Mouse (Mus musculus) inflammation-experienced regulatory T-cells, adult 6 months (primary cell): Measurements from ENCODE around the gene Xdh. TPM values are rescaled to one million over a fixed set of nuclear protein-coding genes. Genes with fewer than 3 reads are reported as not detected.

Experiments used
- ATAC-seq: one replicate; pipeline ENCODE4 v1.8.0; 2017
- polyA plus RNA-seq, 3 experiments: library from polyadenylated mRNA; unstranded; fragments of 100-300 nt; shearing (Covaris generic); gene quantifications; one replicate each; pipeline ENCODE4 v1.2.1; 2017

Xdh gene
- 10 to 100 TPM; 15.8 to 38.5 (median 37.1) TPM for polyA plus RNA-seq

DNA sequence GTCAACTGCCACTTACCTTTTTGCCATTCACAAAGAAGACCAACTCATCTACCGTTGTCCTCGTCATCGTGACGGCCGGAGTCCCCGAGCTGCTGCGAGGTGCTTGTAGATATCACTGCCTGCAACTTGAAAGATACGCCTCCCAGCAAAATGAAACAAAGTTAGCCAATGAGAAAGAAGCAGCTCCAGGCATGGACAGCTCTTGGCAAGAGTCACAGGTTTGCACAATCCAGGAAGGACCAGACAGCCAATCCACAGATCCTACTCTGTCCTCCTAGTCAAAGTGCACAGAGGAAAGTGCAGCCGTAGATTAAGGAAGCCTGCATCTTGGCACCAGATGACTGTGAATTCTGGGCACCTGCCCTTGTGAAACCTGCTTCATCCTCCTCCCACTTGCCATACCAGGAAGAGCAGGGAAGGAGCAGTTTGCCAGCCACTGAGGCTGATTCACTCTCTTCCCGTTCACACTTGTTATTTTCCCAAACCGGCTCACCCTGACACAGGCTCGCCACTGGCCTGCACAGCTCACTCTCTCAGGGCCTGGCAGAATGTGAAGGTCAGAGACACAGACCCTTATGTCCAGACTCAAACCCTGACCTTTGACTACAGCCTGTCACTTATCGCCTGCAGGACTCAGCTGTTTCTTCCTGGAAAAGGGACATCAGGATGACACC, at the start of gene Xdh:
Gene Xdh (minus strand): TSS at position 135 of the 674 bp plus-strand sequence.
- peak; percentile 40 for ATAC-seq

DNA sequence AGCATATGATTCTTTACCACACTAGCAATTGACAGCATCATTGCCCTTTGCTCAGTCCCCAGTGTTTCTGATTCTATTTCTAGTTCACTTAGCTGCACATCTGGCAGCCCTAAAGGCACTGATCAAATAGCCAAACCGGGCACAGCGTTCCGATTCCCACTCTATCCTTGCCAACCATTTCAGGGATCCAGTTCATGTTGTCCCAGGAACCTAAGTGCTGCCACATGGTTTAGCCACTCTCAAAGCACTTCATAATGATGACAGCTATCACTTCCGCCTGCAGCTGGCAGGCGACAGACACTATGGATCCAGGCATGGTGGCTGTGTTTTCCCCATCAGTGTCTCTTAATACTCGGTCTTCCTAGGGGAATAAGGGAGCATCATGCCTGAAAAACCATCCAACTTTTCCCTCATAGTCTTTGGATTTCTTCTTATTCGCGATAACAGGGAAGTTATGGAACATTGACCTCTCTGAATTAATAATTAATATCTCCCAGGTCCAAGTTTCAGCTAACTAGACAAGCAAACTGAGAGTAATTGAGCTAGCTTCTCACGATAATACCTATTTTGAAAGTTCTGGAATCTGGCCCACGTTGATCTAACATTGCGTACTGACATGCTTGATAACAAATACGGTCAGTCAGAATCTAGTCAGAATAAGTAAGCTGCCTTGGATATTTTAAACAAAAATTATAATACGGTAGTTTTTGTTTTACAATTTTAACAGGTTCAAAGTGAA, 46.1 kb upstream of the Xdh start:
- no peak for ATAC-seq

DNA sequence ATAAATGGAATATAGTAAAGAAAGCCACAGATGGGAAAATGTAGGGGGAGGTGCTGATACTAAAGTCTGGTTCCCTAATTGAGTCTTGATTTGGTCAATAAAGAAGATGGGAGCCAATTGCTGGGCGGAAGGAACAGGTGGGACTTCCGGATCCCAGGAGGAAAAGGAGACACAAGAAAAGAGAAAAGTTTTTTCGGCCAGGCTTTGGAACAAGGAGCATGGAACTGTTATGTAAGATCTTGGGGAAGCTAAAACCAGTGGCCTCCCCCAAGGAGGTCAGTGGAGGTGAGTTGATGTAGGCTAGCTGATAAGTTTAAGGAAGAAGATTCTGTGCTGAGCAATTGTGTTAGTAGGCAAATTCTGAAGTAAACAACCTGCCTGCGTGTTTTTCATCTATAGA, 41.3 kb upstream of the Xdh start:
- ATAC-seq, result no peak

DNA sequence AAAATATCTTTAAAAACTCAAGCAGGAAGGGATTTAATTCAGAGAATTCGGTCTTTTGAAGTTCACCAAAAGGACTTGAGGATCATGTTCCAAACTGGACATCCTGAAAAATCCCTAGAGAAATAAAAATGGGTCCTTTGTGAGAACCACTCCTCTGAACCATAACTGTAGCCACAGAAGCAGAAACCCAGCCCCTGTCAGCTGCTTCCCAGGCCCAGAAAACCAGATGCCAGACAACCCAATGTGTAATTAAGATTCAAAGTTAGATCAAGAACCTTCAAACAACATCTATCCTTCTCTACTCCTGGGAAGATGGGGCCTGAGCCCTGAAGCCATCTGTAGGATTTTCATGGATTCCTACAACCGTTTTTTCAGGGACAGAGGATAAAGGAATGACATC, 36.6 kb upstream of the Xdh start:
- no peak for ATAC-seq

DNA sequence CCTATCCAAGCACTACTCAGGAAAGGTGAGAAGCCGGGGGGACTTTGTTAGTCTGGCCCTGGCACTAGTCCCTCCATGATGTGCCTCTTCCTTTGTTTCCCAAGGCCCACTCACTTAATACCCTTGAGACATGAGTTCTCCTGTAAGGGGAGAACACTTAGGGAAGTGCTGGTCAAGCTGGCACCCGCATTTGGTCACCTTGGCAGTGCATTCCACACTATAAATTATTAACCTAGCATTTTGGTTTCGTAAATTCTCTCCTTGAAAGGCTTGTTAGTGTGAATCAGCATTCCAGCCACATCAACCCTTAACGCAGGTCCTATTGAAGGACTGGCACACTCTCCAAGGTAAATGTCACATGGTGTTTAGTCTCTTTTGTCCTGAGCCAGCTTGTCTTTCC, 35.9 kb upstream of the Xdh start:
- ATAC-seq, result no peak

DNA sequence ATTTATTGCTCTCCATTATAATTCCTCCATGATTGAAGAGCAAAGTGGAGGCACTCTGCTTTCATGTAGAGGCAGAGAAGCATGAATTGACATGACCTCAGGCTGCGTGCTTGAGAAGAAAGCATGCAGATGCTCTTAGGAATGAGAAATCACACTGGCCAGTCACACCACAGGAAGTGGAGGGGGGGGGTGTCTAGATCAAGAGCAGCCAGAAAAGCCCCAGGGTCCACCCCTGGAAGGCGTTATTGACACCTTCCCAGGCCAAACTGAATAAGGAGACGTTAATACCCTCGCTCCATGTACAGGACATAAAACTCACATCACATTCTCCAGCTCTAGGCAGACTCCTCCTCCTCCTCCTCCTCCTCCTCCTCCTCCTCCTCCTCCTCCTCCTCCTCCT, 34.5 kb upstream of the Xdh start:
- ATAC-seq, result no peak

DNA sequence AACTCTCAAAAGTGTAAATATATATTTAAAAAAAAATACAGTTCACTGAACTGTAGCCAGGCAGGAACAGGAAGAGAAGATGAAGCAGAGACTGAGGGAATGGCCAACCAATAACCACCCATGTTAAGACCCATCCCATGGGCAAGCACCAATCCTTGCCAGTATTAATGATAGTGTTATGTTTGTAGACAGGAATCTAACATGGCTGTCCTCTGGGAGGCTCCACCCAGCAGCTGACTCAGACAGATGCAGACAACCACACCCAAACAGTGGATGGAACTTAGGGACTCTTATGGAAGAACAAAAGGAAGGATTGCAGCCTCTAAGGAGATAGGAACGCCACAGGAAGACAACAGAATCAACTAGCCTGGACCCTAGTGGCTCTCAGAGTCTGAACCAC, 32.9 kb upstream of the Xdh start:
- ATAC-seq, result no peak

DNA sequence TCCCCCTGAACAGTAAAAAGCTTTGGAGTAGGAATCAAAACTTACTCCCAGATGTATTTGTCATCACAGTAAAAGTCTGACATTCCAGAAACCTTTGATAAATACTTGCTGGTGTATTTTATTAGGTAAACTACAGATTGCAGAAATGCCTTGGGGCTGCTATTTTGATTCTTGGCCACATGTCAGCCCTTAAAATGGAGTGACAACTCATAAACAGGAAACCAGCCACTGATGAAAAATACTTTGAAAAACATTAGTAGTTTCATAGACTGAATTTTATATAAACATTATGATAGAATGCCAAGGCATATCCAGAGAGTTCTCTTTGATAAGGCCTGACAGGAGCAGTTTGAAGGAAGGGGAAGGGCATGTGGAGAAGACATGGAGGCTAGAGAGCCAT, 26.1 kb upstream of the Xdh start:
- ATAC-seq, result no peak

DNA sequence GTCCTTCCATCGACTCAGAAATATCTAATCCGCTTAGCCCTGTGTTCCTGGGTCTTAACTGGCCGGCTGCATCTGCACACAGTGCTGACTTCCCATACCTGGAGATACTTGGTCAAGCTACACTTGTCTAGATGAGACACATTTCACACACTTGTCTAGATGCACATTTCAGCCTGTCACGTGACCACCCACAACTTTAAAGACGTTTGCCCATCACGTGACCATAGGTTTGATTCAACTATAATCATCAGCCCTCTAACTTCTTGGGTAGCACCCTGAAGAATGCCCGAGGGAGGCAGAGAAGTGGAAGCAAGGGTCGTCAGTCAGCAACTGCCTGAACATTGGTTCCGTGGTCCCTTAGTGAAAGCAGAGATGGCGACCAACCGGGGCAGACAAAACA, 22.7 kb upstream of the Xdh start:
- no peak for ATAC-seq

DNA sequence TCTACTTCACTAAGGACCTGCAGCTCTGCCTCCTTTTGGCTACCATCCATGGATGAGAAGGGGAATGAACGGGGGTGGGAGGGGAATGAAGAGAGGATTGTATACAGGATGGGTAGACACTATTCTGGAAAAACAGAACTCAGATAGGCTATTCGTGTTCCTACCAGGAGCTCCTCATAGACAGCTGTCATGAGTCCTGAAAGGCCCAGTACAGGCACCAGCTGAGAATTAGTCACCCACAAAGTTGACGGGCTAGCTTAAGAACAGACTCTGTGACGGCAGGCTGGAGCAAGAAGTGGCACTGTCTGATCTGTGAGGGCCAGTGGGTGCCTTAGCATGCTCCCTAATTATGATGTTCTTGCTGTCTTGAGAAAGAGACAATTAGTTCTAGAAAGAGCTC, 21.3 kb upstream of the Xdh start:
- ATAC-seq, result no peak

DNA sequence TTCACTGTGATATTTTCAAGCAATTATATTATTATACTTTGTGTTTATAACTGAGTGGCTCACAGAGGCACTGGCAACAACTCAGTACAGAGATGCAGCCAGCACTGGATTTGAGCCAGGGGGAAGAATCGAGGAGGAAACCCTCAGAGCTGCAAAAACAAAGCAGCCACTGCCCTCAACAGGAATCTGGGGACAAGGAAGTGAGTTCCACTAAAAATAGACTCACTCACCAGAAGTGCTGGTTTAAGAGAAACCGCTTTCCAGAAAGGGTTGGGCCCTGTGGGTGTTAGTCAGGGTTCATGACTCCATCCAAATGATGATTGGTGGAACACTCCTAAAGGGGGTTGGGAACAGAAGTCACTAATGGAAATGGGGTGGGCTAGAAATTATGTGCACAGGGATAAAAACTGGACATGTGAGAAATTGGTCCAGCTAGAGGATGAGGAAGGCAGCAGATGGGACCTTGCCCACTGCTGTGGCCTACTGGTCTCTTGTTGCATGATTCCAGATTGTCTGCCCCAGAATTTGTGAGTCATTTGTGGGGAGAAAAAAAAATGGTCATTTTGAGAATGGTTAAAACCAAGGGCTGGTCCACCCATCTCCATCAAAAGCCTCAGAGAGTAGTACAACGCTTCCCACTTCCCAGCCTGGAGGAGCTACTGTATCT, 20.5 kb upstream of the Xdh start:
- ATAC-seq, result no peak

DNA sequence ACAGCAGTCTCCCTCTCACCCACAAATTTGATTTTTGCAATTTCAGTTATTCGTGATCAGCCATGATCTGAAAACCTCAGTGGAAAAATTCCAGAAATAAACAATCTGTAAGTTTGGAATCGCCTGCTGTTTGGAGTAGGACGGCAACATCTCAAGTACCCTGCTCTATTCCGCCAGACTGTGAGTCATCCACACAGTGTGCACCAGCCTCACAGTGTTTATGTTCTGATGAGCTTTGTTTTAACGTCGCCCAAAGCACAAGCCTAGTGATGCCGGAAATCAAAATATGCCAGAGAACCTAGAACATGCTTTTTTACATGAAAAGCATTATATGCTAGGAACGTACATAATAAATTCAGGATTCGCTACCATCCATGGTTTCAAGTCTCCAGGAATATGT, 14.9 kb upstream of the Xdh start:
- no peak for ATAC-seq

DNA sequence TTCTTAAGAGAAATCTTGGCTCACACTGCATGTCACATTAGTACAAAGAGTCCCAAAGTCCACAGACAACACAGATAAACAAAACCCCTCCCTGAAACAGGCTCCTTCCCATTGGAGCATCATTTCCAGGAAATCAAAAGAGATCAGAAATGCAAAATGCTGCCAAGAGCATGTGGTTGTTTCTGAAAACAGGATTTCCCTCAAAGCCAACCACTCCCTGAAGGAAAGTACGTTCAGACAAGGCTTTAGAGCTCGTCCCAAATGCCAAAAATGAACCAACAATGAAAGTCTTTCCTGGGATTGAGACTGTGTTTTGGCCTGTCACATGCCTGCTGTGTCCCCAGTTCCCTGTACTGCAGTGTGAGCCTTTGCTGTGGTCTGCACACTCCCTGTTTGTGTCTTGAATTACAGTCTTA, 12.6 kb upstream of the Xdh start:
- no peak for ATAC-seq

DNA sequence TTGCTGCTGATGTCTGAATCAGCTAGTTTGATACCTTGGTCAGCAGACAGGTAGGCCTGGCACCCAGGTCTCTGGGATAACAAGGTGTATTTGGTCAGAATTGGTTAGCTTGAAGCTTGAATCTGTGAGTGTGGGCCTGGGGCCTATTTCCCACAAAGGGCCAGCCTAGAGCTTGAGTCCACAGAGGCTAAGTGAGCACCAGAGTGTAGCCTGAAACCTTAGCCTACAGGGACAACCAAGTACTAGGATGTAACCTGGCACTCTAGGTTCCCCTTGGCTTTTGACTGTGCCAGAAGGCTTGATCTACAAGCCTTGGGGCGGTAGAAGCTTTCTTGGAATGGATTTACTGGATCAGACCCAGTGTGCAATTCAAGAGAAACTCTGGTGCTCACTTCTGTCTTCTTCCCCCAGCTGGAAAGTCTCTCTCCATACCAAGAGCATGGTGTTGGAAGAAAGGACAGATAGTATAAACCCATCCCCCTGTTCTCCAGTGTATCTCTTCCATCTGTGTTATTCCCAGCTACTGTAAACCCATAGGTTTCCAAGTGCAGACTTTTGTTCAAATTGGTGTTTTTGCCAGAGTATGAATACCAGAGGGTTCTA, 11.9 kb upstream of the Xdh start:
- no peak for ATAC-seq

DNA sequence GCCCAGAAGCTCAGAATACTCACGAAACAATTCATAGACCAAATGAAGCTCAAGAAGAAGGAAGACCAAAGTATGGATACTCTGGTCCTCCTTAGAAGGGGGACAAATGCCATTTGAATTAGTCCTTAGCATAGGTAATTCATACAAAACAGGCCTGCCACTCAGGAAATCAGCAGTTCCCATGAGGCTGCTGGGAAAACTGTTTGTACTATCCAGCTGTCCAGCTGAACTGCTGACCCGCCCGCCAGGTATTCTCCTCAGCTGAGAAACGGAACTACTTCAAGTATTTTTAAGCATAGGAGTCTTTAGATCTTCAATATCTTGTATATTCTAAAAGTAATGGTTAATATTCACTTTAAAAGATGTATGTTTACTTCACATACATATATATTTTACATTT, 10.7 kb upstream of the Xdh start:
- no peak for ATAC-seq

DNA sequence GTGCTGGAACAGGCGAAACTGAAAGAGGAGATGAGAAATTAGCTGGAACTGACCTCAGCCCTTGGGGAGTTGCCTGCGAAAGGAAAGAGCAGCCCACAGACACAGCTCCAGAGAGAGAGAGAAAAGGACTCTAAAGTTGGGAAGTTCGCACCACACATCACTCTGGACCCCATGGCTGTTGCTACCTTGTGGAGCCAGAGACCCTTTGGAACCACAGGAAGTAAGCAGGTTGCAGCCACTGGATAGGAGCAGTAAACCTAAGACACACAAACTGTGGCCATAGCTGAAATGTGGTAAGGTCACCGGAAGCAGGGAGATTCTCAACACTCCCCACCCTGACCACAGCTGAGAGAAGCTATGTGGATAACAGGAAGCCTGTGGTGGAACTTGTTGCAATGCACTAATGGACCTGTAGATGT, 2.1 kb upstream of the Xdh start:
- peak; percentile 79 for ATAC-seq

DNA sequence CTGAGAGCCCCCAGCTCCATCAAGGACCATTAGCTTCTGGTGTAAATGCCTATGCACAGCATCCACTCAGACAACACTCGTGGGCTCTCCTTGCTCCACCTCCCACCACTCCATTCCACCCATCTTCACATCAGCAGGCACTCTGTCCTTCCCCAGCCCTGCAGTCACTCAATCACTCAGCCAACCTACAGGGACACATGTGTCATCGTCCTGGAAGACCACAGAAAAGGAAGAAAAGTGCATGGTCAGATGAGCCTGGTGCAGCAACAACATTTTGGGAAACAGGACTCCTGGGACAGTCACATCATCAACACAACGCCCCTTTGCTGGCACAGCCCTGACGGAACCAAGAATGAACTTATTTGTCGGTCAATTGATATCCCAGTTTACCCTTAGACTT, 974 bp upstream of the Xdh start:
- no peak for ATAC-seq

DNA sequence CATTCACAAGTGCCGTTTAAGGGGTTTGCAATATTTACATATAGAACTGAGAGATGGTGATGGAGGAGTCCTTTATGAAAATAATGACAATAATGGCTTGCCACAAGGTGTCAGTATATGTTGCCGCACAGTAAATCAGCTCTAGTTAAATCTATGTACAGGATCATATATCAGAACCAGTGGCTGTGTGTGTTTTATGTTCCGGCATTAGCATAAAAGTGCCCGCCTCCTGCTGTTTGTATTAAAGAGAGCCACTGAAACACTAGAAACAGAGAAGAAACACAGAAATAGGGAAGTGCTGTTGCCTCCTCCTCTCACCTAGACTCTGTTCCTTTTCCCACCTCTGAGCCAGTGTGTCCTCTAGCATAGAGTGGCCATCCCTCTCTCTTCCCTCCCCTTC, 498 bp downstream of the Xdh start:
- peak; percentile 56 for ATAC-seq

DNA sequence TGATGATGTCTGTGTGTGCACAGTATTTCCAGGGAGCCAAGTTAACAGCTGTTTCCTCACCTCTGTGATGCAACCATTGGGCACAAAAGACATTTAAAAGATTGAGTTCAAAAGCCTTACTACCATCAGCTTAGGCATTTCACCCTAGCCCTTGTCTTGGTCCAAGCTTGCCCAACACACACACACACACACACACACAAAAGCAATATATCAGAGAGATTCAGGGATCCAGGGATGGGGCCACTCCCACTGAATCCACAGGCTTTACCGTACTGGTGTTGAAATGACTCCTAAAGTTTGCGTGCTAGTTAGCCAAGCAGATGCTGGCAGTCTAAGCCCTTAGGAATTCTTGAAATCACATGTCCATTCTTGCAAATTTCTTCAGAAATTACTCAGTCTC, 1.2 kb downstream of the Xdh start:
- no peak for ATAC-seq

DNA sequence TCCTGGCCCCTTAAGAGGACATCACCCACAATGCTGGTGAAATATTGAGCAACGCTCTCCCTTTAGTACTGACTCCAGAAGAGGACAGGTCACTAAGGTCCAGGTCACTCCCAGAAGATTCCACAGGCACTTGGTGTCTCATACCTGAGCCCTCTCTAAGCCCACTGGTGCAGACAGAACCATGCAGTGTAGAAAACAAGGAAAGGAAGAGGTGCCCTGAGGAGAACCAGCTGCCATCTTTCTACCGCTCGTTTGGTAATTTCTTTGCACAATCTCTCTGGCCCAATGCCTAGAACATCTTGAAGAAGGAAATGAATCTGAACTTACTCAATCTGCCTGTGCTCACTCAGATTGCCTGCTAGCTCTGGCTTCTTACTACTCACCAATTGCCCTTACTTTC, 2.0 kb downstream of the Xdh start:
- no peak for ATAC-seq

DNA sequence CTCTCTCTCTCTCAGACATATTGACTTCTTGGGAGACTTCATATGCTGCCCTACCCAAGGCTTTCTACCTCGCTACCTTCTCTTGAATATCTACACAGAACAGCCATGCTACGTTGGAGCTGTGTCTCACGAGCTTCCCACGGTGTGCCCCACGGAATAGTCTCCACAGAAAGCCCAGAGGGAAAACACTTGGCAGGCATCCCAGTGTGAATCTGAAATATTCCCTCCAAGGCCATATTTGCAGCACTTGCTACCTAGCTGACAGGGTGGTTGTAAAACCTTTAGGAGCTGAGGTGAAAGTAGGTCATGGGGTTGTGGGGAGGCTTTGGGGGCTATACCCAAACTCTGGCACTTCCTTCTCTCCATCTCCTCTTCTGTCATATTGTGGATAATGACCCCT, 3.1 kb downstream of the Xdh start:
- ATAC-seq, result no peak

DNA sequence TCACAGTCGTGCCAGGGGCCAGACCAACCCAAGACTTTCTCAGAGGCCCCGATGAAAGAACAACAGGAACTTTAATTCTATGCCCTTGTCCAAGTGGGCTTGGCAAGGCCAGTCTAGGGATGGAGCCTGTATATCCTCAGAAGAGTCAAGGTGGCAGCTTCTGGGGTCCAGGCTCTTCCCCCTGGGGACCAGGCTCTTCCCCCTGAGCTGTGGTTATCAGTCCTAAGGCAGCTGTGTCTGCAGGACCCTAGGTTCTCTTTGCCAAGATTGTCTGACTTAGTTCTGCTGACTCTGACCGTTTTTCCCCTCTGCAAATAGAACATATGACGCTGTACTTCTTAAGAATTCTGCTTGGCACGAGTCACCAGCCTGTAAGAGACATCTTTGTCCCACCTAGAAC, 5.3 kb downstream of the Xdh start:
- no peak for ATAC-seq

DNA sequence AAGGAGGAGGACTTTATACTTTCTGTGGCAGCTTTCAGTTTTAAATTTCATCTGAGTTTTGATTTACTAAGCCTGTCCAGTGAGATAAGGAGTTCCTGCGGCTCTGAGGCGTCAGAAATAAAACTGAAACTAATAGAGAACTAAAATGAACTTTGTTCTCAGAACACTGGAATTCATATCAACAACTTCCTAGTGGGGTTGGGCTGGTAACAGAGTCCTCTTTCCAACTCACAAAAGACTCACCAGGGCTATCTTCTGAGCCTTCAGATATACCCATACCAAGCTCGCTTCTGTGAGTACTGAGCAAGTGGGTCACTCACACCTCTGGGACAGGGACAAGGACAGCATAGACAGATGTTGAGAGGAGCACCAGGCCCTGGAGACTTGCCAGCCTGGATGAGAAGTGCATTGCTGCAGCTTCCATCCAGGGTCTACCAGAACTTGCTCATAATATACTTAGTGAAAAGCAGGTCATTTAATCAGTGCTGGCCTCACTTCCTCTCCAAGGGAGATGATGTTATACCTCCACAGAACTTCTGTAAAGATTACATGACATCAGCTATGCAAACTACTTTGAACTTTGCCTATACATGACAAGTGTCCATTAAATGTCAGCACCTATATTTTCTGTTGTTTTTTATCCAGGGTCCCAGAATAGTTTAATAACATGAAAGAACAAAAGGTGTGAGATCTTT, 7.6 kb downstream of the Xdh start:
- ATAC-seq, result peak; percentile 80
